Mouse (Mus musculus) MEL (cell line): ENCODE measurements around the gene Serpina3m. TPM values are rescaled to one million over a fixed set of nuclear protein-coding genes. Genes with fewer than 3 reads are reported as not detected.
"Not testable (repeated sequence)": the region's sequence is repeated elsewhere in the genome, so short reads cannot be mapped to it uniquely, and the experiment has no call there.

Experiments used
- DNase-seq: peaks from one replicate; pipeline ENCODE4 v3.0.0; 2011; ENCODE audit warnings: low read depth, low spot score
- H3K27ac ChIP-seq: 2 replicates; pipeline ENCODE4 v1.5.1; 2012; ENCODE audit warnings: low read depth, mild to moderate bottlenecking, control low read depth, low read length, moderate library complexity; ENCODE audit not compliant: control insufficient read depth
- H3K27me3 ChIP-seq, 2 experiments: fragments of 150-350 bp in 1 of 2; sonication (generic) in 1 of 2; 2 replicates each; pipeline ENCODE4 v1.6.1; 2012; ENCODE audit warnings: low read length in 2 of 2, mild to moderate bottlenecking in 2 of 2, improper control_type of control experiment in 1 of 2, moderate library complexity in 1 of 2; ENCODE audit not compliant: insufficient read depth in 2 of 2, control insufficient read depth in 1 of 2
- H3K36me3 ChIP-seq, 2 experiments: 2 replicates each; pipeline ENCODE4 v1.6.1; 2012 to 2014; ENCODE audit warnings: low read length in 2 of 2, improper control_type of control experiment in 1 of 2, inconsistent platforms in 1 of 2, mild to moderate bottlenecking in 1 of 2; ENCODE audit not compliant: insufficient read depth in 2 of 2, control insufficient read depth in 1 of 2
- H3K4me1 ChIP-seq, 2 experiments: fragments of 150-350 bp in 1 of 2; sonication (generic) in 1 of 2; 2 replicates each; pipeline ENCODE4 v1.6.1; 2012; ENCODE audit warnings: low read length in 2 of 2, improper control_type of control experiment in 1 of 2, mild to moderate bottlenecking in 1 of 2; ENCODE audit not compliant: insufficient read depth in 2 of 2, control insufficient read depth in 1 of 2
- H3K4me3 ChIP-seq, 2 experiments: fragments of 150-350 bp in 1 of 2; sonication (generic) in 1 of 2; 2 replicates each; pipeline ENCODE4 v1.5.1; 2012; ENCODE audit warnings: low read depth in 2 of 2, low read length in 2 of 2, mild to moderate bottlenecking in 2 of 2, moderate library complexity in 2 of 2, control low read depth in 1 of 2, improper control_type of control experiment in 1 of 2; ENCODE audit not compliant: control insufficient read depth in 1 of 2, insufficient read depth in 1 of 2
- H3K79me2 ChIP-seq: 2 replicates; pipeline ENCODE4 v1.6.1; 2012; ENCODE audit warnings: mild to moderate bottlenecking, low read length, moderate library complexity; ENCODE audit not compliant: control insufficient read depth, poor library complexity, insufficient read depth
- H3K9ac ChIP-seq: 2 replicates; pipeline ENCODE4 v1.6.1; 2012; ENCODE audit warnings: low read depth, mild to moderate bottlenecking, control low read depth, low read length, moderate library complexity; ENCODE audit not compliant: control insufficient read depth, poor library complexity, severe bottlenecking
- H3K9me3 ChIP-seq: fragments of 150-350 bp; sonication (generic); replicated peaks from 2 replicates; pipeline ENCODE4 v1.6.1; 2012; ENCODE audit warnings: mild to moderate bottlenecking, low read length, improper control_type of control experiment, moderate library complexity; ENCODE audit not compliant: insufficient read depth
- CHD2 ChIP-seq: IDR thresholded peaks from 2 replicates; pipeline ENCODE4 v1.6.1; 2011; ENCODE audit warnings: low read length, improper control_type of control experiment
- CTCF ChIP-seq, 3 experiments: IDR thresholded peaks in 2 of 3; conservative IDR thresholded peaks in 1 of 3; 2 replicates each; pipeline ENCODE4 v1.5.1; 2011 to 2012; ENCODE audit warnings: low read length in 3 of 3, low read depth in 2 of 3, mild to moderate bottlenecking in 2 of 3, improper control_type of control experiment in 1 of 3, inconsistent platforms in 1 of 3, mixed read lengths in 1 of 3, moderate library complexity in 1 of 3; ENCODE audit not compliant: control insufficient read depth in 1 of 3, insufficient read depth in 1 of 3, poor library complexity in 1 of 3, severe bottlenecking in 1 of 3
- E2F4 ChIP-seq: IDR thresholded peaks from 2 replicates; pipeline ENCODE4 v1.6.1; 2011; ENCODE audit warnings: low read depth, low read length, improper control_type of control experiment, borderline replicate concordance
- EP300 ChIP-seq, 2 experiments: IDR thresholded peaks; 2 replicates each; pipeline ENCODE4 v1.6.1; 2011; ENCODE audit warnings: improper control_type of control experiment in 2 of 2, low read length in 2 of 2, low read depth in 1 of 2, mild to moderate bottlenecking in 1 of 2
- ETS1 ChIP-seq: IDR thresholded peaks from 2 replicates; pipeline ENCODE4 v1.6.1; 2012; ENCODE audit warnings: low read depth, mild to moderate bottlenecking, inconsistent platforms, low read length, improper control_type of control experiment, moderate library complexity
- GABPA ChIP-seq: IDR thresholded peaks from 2 replicates; pipeline ENCODE4 v1.6.1; 2012; ENCODE audit warnings: low read depth, mild to moderate bottlenecking, inconsistent platforms, low read length, improper control_type of control experiment, moderate library complexity
- JUND ChIP-seq: IDR thresholded peaks from 2 replicates; pipeline ENCODE4 v1.6.1; 2011; ENCODE audit warnings: low read depth, mild to moderate bottlenecking, improper control_type of control experiment, low read length
- KAT2A ChIP-seq: conservative IDR thresholded peaks from 2 replicates; pipeline ENCODE4 v1.6.1; 2012; ENCODE audit warnings: low read depth, low read length, improper control_type of control experiment, inconsistent platforms
- MAFK ChIP-seq: IDR thresholded peaks from 2 replicates; pipeline ENCODE4 v1.6.1; 2011; ENCODE audit warnings: low read depth, mild to moderate bottlenecking, low read length, improper control_type of control experiment, borderline replicate concordance
- MEF2A ChIP-seq: IDR thresholded peaks from 2 replicates; pipeline ENCODE4 v1.6.1; 2014; ENCODE audit warnings: low read depth, mild to moderate bottlenecking, inconsistent platforms, low read length, improper control_type of control experiment; ENCODE audit not compliant: poor library complexity, insufficient replicate concordance, severe bottlenecking; ENCODE audit errors: extremely low read depth
- MXI1 ChIP-seq: IDR thresholded peaks from 2 replicates; pipeline ENCODE4 v1.6.1; 2011; ENCODE audit warnings: mild to moderate bottlenecking, low read depth, low read length, improper control_type of control experiment
- MYC ChIP-seq: IDR thresholded peaks from 2 replicates; pipeline ENCODE4 v1.6.1; 2011; ENCODE audit warnings: low read depth, mild to moderate bottlenecking, low read length, improper control_type of control experiment, moderate library complexity
- NELFE ChIP-seq: IDR thresholded peaks from 2 replicates; pipeline ENCODE4 v1.6.1; 2011; ENCODE audit warnings: low read depth, low read length, improper control_type of control experiment
- NRF1 ChIP-seq: IDR thresholded peaks from 2 replicates; pipeline ENCODE4 v1.6.1; 2014; ENCODE audit warnings: low read depth, mild to moderate bottlenecking, inconsistent platforms, low read length, improper control_type of control experiment, moderate library complexity; ENCODE audit not compliant: poor library complexity, insufficient read depth, severe bottlenecking
- POLR2AphosphoS2 ChIP-seq: IDR thresholded peaks from 2 replicates; pipeline ENCODE4 v1.6.1; 2011; ENCODE audit warnings: low read length, improper control_type of control experiment
- POLR2AphosphoS5 ChIP-seq: IDR thresholded peaks from 2 replicates; pipeline ENCODE4 v1.6.1; 2012; ENCODE audit warnings: low read depth, borderline replicate concordance, mild to moderate bottlenecking, inconsistent platforms, low read length, moderate library complexity, mixed read lengths
- SIN3A ChIP-seq: IDR thresholded peaks from 2 replicates; pipeline ENCODE4 v1.6.1; 2012; ENCODE audit warnings: low read length, improper control_type of control experiment, inconsistent platforms
- TBP ChIP-seq: IDR thresholded peaks from 2 replicates; pipeline ENCODE4 v1.8.0; 2011; ENCODE audit warnings: low read depth, low read length, improper control_type of control experiment
- TCF12 ChIP-seq: IDR thresholded peaks from 2 replicates; pipeline ENCODE4 v1.6.1; 2014; ENCODE audit warnings: low read depth, mild to moderate bottlenecking, inconsistent platforms, low read length, improper control_type of control experiment, moderate library complexity
- USF1 ChIP-seq: IDR thresholded peaks from 2 replicates; pipeline ENCODE4 v1.6.1; 2014; ENCODE audit warnings: low read depth, mild to moderate bottlenecking, inconsistent platforms, low read length, improper control_type of control experiment, moderate library complexity
- USF2 ChIP-seq, 2 experiments: IDR thresholded peaks; 2 replicates each; pipeline ENCODE4 v1.6.1; 2011 to 2012; ENCODE audit warnings: improper control_type of control experiment in 2 of 2, low read length in 2 of 2, borderline replicate concordance in 1 of 2, inconsistent platforms in 1 of 2, low read depth in 1 of 2, mild to moderate bottlenecking in 1 of 2; ENCODE audit not compliant: insufficient read depth in 1 of 2
- ZKSCAN1 ChIP-seq: IDR thresholded peaks from 2 replicates; pipeline ENCODE4 v1.6.1; 2012; ENCODE audit warnings: low read depth, mild to moderate bottlenecking, inconsistent platforms, low read length, improper control_type of control experiment, moderate library complexity
- ZMIZ1 ChIP-seq: IDR thresholded peaks from 2 replicates; pipeline ENCODE4 v1.6.1; 2012; ENCODE audit warnings: low read depth, mild to moderate bottlenecking, inconsistent platforms, low read length, improper control_type of control experiment, moderate library complexity
- ZNF384 ChIP-seq: IDR thresholded peaks from 2 replicates; pipeline ENCODE4 v1.6.1; 2012; ENCODE audit warnings: low read depth, mild to moderate bottlenecking, inconsistent platforms, low read length, improper control_type of control experiment
- polyA plus RNA-seq, 2 experiments: library from polyadenylated mRNA; stranded (reverse) in 1 of 2; unstranded in 1 of 2; fragments of >175 nt in 1 of 2; fragments of >200 nt in 1 of 2; gene quantifications; 2 replicates each; pipeline versions ENCODE4 v1.2.1 to v1.2.4; 2012; ENCODE audit warnings: low replicate concordance in 2 of 2, low read depth in 1 of 2; ENCODE audit not compliant: insufficient read length in 2 of 2, insufficient read depth in 1 of 2, missing spikeins in 1 of 2
- total RNA-seq: library from RNA; depleted of rRNA; stranded (reverse); fragments of 300-350 nt; gene quantifications from 2 replicates; pipeline ENCODE4 v1.2.3, GENCODE M21; 2012

The Serpina3m gene
- total and polyA plus RNA-seq, 3 experiments, result not detected

- no peaks in the 10 kb centered on the region for H3K4me1 ChIP-seq
- no peak overlapping the region for H3K4me3 ChIP-seq
- no peak for TF ChIP-seq MAFK
- TF ChIP-seq TCF12, result no peak
- TF ChIP-seq USF2 (IDR thresholded peaks at IDR 0.05; ENCODE audit: borderline replicate concordance in 1 of 2, insufficient read depth in 1 of 2, low read depth in 1 of 2, low read length in 2 of 2), result no peak
- TF ChIP-seq NELFE, result no peak
- no peak for TF ChIP-seq POLR2AphosphoS2
- TF ChIP-seq ZKSCAN1, result no peak
- no peak for TF ChIP-seq JUND
- TF ChIP-seq NRF1, result no peak
- TF ChIP-seq GABPA, result no peak
- DNase-seq, result no peak
- no peaks in the 10 kb centered on the region for H3K27me3 ChIP-seq
- H3K36me3 ChIP-seq, result no peaks in the 10 kb centered on the region
- H3K79me2 ChIP-seq, result no peaks in the 10 kb centered on the region
- no peak overlapping the region for H3K9ac ChIP-seq
- H3K9me3 ChIP-seq, result no peaks in the 10 kb centered on the region
- no peak overlapping the region for H3K27ac ChIP-seq
These were observed 17.7 kb downstream of the Serpina3m start for GRCm38 (mm10) chr12:104356006-104356405.

DNA sequence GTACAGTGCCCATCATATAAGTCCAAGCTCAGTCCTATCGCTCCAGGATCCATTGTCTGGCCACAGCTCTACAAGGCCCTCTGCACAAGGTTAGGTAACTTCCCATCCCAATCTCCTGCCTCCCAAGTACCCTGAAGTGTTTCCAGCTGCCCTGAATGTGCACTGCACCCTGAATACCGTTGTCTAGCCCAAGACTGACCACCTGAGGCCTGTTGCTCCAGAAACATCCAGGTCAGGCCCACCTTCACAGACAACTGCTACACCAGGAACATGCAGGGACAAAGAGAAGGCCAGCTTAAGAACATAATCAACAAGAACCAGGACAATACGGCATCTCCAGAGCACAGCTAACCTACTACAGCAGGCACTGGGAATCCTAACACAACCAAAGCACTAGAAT lies 31.7 kb downstream of the Serpina3m start:
- Histone ChIP-seq H3K4me1 (no peaks in the 10 kb centered on the region), H3K27ac (no peak overlapping the region), H3K4me3 (no peak overlapping the region), H3K27me3 (no peaks in the 10 kb centered on the region), H3K9me3 (no peaks in the 10 kb centered on the region)
- no peak for DNase-seq
- no peak for TF ChIP-seq POLR2AphosphoS5
- TF ChIP-seq E2F4, result no peak
- TF ChIP-seq GABPA, result no peak
- no peak for TF ChIP-seq KAT2A
- no peak for TF ChIP-seq MEF2A
- no peak for TF ChIP-seq CHD2
- TF ChIP-seq ZKSCAN1, result no peak
- TF ChIP-seq ZMIZ1, result no peak
- TF ChIP-seq USF2 (IDR thresholded peaks at IDR 0.05; ENCODE audit: borderline replicate concordance in 1 of 2, insufficient read depth in 1 of 2, low read depth in 1 of 2, low read length in 2 of 2), result no peak
- TF ChIP-seq USF1, result no peak
- no peak for TF ChIP-seq NRF1
- TF ChIP-seq CTCF (IDR thresholded peaks at IDR 0.05 in 2 of 3, conservative IDR thresholded peaks at IDR 0.05 in 1 of 3; ENCODE audit: control insufficient read depth in 1 of 3, insufficient read depth in 1 of 3, low read depth in 2 of 3, low read length in 3 of 3, poor library complexity in 1 of 3, severe bottlenecking in 1 of 3), result no peak
- TF ChIP-seq TBP, result no peak
- no peak for TF ChIP-seq MXI1
- TF ChIP-seq EP300 (IDR thresholded peaks at IDR 0.05; ENCODE audit: low read depth in 1 of 2, low read length in 2 of 2), result no peak
- no peak for TF ChIP-seq MYC
- TF ChIP-seq POLR2AphosphoS2, result no peak
- TF ChIP-seq ZNF384, result no peak
- no peak for TF ChIP-seq ETS1
- no peak for TF ChIP-seq SIN3A
- TF ChIP-seq, all 39 proteins: peak for 0
- Histone ChIP-seq H3K9ac (no peak overlapping the region), H3K36me3 (no peaks in the 10 kb centered on the region), H3K79me2 (no peaks in the 10 kb centered on the region)

DNA sequence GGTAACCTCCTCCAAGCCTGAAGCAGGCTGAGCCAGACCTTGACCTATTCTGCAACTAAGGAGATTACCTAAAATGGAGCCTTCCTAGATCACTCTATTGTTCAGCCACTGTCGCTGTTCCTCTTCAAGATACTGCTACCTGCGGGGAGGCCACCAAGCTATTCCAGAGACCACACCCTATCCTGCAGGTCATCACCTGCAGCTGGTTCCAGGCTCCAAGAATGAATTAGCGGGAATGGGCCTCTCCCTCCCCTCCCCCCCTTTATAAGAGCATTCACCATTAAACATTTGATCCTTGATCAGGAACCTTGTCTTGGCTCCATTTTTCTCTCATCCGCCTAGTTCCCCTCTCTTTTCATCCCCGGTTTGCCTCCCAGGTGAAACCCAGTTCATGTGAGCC lies 38.9 kb downstream of the Serpina3m start:
- H3K4me1 ChIP-seq, H3K4me3 ChIP-seq, H3K9ac ChIP-seq, DNase-seq, H3K79me2 ChIP-seq, H3K9me3 ChIP-seq, H3K27me3 ChIP-seq, H3K36me3 ChIP-seq, H3K27ac ChIP-seq: not testable (repeated sequence)

DNA sequence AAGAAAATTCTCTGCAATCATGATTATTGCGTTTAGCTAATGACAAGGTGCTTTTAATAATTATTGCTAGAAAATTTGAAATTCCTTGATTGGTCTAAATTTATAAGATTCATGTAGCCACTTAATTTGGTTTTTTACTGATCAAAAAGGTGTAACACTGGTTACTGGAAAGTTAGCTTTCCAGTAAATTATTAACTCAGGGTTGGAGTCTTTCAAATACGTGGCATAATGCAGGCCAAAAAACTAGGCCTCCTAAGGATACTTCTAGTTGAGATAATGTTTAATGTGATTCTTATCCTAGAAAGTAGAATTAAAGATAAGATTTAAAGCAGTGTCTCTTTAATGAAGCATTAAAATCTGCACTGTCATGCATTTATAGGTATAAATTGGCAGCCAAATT lies 40.1 kb downstream of the Serpina3m start:
- H3K36me3 ChIP-seq, DNase-seq, H3K4me3 ChIP-seq, H3K79me2 ChIP-seq, H3K27me3 ChIP-seq, H3K4me1 ChIP-seq, H3K9me3 ChIP-seq, H3K27ac ChIP-seq, H3K9ac ChIP-seq: not testable (repeated sequence)
